In genomic region chr2:58597556-58597955, GRCm38 (mm10) we compare ENCODE assay signal across 21 mouse cellular contexts. TPM values are rescaled to one million over a fixed set of nuclear protein-coding genes. Genes with fewer than 3 reads are reported as not detected.
A peak's percentile ranks its signal among the peaks of the same experiment; 100 is the strongest.
DNase-seq lines count a peak whose midpoint lies in the region; ATAC-seq and TF ChIP-seq lines count a peak whose summit lies in the region.
"Had no signal": no experiment of that assay in that cellular context is flagged by ENCODE, and none has a peak within 500 bp of the region (broad histone marks: within the 10 kb centered on the region; RNA-seq: fewer than 3 reads in every experiment).

No protein-coding gene starts in this region.

- no peak for DNase-seq in cerebellum, postnatal 4 days (ENCODE audit: low spot score in 2 of 2)
- DNase-seq in left cerebral cortex, postnatal 4 days, result peak; percentile 13
- no peak for DNase-seq in left cerebral cortex, adult 2 months (ENCODE audit: extremely low spot score in 1 of 2, low spot score in 2 of 2)
- peak; percentile 35 for DNase-seq in cerebellum, adult 9-11 months
- DNase-seq in adrenal gland, postnatal 4 days (ENCODE audit: low spot score in 2 of 2), result no peak
- DNase-seq in lung, postnatal 4 days, result no peak
- DNase-seq: B cell, adult 2 months; embryo, embryonic 11 days had no signal

- ATAC-seq in cerebellum, adult (ENCODE audit: insufficient number of reproducible peaks, low FRiP score, low TSS enrichment), result peak; percentile 22; the same call in 1 of the 2 replicates
- ATAC-seq: CD4-positive, CD25-positive, alpha-beta regulatory T cell, adult 4 months; forebrain, embryonic 14.5 days; intestine, embryonic 15.5 days had no signal

- H3K4me3 ChIP-seq in left cerebral cortex, adult 2 months, result no peak overlapping the region
- no peak overlapping the region for H3K4me3 ChIP-seq in olfactory bulb, adult 2 months (ENCODE audit: insufficient read depth, low read depth, low read length)
- H3K4me3 ChIP-seq: embryonic facial prominence, embryonic 15.5 days; erythroblast, embryonic 14.5 days; forebrain, embryonic 10.5 days; heart, adult 2 months; heart, embryonic 15.5 days; hindbrain, embryonic 13.5 days; intestine, embryonic 15.5 days had no signal

- H3K27ac ChIP-seq in left cerebral cortex, adult 2 months, result no peak overlapping the region
- peak overlapping the region; percentile 72 for H3K27ac ChIP-seq in olfactory bulb, adult 2 months (ENCODE audit: insufficient read depth, low read depth, low read length)
- H3K27ac ChIP-seq: forebrain, embryonic 10.5 days; heart, adult 2 months; heart, embryonic 15.5 days; hindbrain, embryonic 13.5 days; intestine, embryonic 15.5 days had no signal

- no peak for TF ChIP-seq POLR2A in olfactory bulb, adult 2 months (IDR thresholded peaks at IDR 0.05; ENCODE audit: insufficient read depth, low read depth, low read length)

- H3K4me1 ChIP-seq in olfactory bulb, adult 2 months (ENCODE audit: control insufficient read depth, insufficient read depth, low read length), result peaks cover 15% of the 10 kb centered on the region
- H3K4me1 ChIP-seq: hindbrain, embryonic 13.5 days; intestine, embryonic 15.5 days had no signal

- WGBS in olfactory bulb, adult 2 months, result 82% methylated on average over 3 of the region's 3 CpGs

- intact Hi-C loops in left cerebral cortex, postnatal 4 days (cut with DNase I), result no loop called here
- intact Hi-C loops in left cerebral cortex, adult 2 months (cut with DNase I), result no loop called here

- TF ChIP-seq CTCF in left cerebral cortex, adult 2 months (IDR thresholded peaks at IDR 0.05), result no peak
- TF ChIP-seq CTCF in olfactory bulb, adult 2 months (IDR thresholded peaks at IDR 0.05; ENCODE audit: insufficient read depth, low read depth, low read length), result no peak

RNA-seq across cellular contexts. Expression of gene Upp2, which starts 30.5 kb away (rescaled TPM):
- 10 to 100 TPM; 10.1 to 12.2 TPM for total RNA-seq in left cerebral cortex, postnatal 4 days (2021)
- total RNA-seq in left cerebral cortex, adult 2 months (2021), result 10 to 100 TPM; 26.7 to 33.8 TPM
- not detected in 2 replicates for polyA plus RNA-seq in olfactory bulb, adult 2 months (2012; ENCODE audit: insufficient read depth, insufficient read length, low replicate concordance, missing spikeins)
- 10 to 100 TPM in 1 of 2 experiments, 1 to 10 TPM in 1; 8.8 to 11.8 TPM for total RNA-seq in adrenal gland, postnatal 4 days (2021)
- total RNA-seq: hematopoietic stem cell, adult 5-6 weeks had no signal
- polyA plus RNA-seq: CD4-positive, CD25-positive, alpha-beta regulatory T cell, adult 4 months; erythroblast, embryonic 14.5 days; G1E had no signal

RNA-seq across cellular contexts. Expression of gene Acvr1, which starts 30.6 kb away (rescaled TPM):
- total RNA-seq in left cerebral cortex, postnatal 4 days (2021), result 10 to 100 TPM; 50.1 to 56.7 TPM
- 10 to 100 TPM; 32.9 to 36.6 TPM for total RNA-seq in left cerebral cortex, adult 2 months (2021)
- not detected in 2 replicates for polyA plus RNA-seq in olfactory bulb, adult 2 months (2012; ENCODE audit: insufficient read depth, insufficient read length, low replicate concordance, missing spikeins)
- 10 to 100 TPM; 57.6 to 63.7 TPM for total RNA-seq in adrenal gland, postnatal 4 days (2021)
- polyA plus RNA-seq: erythroblast, embryonic 14.5 days; G1E had no signal

Comparison
In these comparisons a context has a peak if more than half of its experiments do, and no peak if none do; other contexts are left out.
1. DNase-seq: peak in left cerebral cortex, postnatal 4 days (single experiment) and cerebellum, adult 9-11 months (single experiment); none in cerebellum, postnatal 4 days (0 of 2), left cerebral cortex, adult 2 months (0 of 2), adrenal gland, postnatal 4 days (0 of 2) and lung, postnatal 4 days (0 of 2).